Mouse (Mus musculus) central nervous system, embryonic 11.5 days (tissue): ENCODE data around the gene Ndufb4. TPM values are rescaled to one million over a fixed set of nuclear protein-coding genes. Genes with fewer than 3 reads are reported as not detected.

Experiments
- polyA plus RNA-seq: library from polyadenylated mRNA; depleted of rRNA; stranded (reverse); fragments of >200 nt; gene quantifications from 2 replicates; pipeline ENCODE4 v1.2.3, GENCODE M21; 2012; rRNA removed

The Ndufb4 gene
- polyA plus RNA-seq = 17.7 and 52.6 TPM in 2 replicates

DNA sequence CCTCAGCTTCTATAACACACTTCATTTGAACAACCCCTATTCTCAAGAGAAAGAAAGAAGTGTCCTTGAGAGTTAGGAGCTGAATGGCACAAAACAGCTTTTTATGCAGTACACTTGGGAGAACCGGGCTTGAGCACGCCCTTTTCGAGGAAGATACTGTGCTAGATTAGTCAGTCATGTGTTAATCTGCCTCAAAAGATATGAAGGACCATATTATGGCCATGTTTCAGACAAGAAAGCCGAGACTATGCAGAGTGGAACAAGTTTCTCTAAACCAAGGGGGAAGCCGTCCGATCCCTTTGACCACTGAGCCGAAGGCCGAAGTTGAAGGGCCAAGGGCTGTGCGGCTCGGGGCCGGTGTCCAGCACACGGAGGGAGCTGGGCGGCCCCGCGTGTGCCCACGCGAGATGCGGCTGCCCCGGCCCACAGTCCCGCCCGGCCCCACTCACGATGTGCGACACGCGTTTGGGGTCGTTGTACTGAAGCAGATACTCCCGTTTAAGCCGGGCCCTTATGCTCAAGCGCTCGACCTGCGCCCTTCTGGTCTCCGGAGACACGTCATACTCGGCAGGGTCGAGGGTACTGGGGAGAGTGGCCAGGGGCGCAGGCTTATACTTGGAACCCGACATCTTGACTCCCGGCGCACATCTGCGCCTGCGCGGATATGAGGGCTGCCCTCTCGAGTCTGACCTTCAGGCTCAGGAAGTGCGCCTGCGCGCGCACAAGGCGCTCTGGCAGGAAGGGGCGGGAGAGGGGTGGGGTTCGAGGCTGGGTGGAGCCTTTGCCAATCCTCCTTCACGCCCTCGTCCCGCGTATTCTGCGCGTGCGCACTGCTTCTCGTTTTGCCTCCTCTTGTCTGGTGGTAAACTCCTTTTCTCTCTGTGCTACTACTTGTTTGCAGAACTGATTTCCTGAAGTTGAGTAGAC lies at the start of gene Ndufb4:
Ndufb4 (minus strand) TSS at position 723 of the 927 bp plus-strand sequence.

Other genes starting within 250 kb of the Ndufb4 start
- 35.9 and 38.7 TPM in 2 replicates for gene Gtf2e1, start 114.7 kb downstream of the Ndufb4 start, polyA plus RNA-seq
- gene Rabl3, start 114.6 kb downstream of the Ndufb4 start, polyA plus RNA-seq = 13.7 and 18.6 TPM in 2 replicates
- gene Hgd, start 74.3 kb downstream of the Ndufb4 start, polyA plus RNA-seq = 0.63 and 1.2 TPM in 2 replicates
- 121 and 202 TPM in 2 replicates for gene Fstl1, start 122.4 kb upstream of the Ndufb4 start, polyA plus RNA-seq
- 0.40 and 0.42 TPM in 2 replicates for gene Gm36028, start 206.7 kb upstream of the Ndufb4 start, polyA plus RNA-seq
- 18.9 and 34.5 TPM in 2 replicates for gene Lrrc58, start 213.9 kb upstream of the Ndufb4 start, polyA plus RNA-seq